30 mouse cellular contexts compared by ENCODE assay signal in genomic region chr5:81037091-81037490, GRCm38 (mm10). TPM values are rescaled to one million over a fixed set of nuclear protein-coding genes. Genes with fewer than 3 reads are reported as not detected.
DNase-seq lines count a peak whose midpoint lies in the region; ATAC-seq and TF ChIP-seq lines count a peak whose summit lies in the region.
"Had no signal": no experiment of that assay in that cellular context is flagged by ENCODE, and none has a peak within 500 bp of the region (broad histone marks: within the 10 kb centered on the region; RNA-seq: fewer than 3 reads in every experiment).

No protein-coding gene starts in this region.

- no peak overlapping the region for H3K27ac ChIP-seq in liver, adult 2 months (replicated peaks; ENCODE audit: insufficient read depth, low read depth, low read length)
- no peak overlapping the region for H3K27ac ChIP-seq in liver, embryonic 11.5 days (ENCODE audit: low read depth, low read length)
- H3K27ac ChIP-seq: embryonic facial prominence, embryonic 10.5 days; embryonic facial prominence, embryonic 13.5 days; forebrain, embryonic 12.5 days; heart, embryonic 15.5 days; hindbrain, embryonic 10.5 days; hindbrain, embryonic 14.5 days; hindbrain, postnatal 0 days had no signal

- H3K79me2 ChIP-seq in liver, adult 2 months (ENCODE audit: control insufficient read depth, insufficient read depth, low read length) = no peaks in the 10 kb centered on the region

- TF ChIP-seq POLR2A in liver, adult 2 months (IDR thresholded peaks at IDR 0.05; ENCODE audit: extremely low read depth, insufficient read depth, low read length) = no peak

- TF ChIP-seq CTCF in liver, adult 2 months (IDR thresholded peaks at IDR 0.05; ENCODE audit: low read depth, low read length) = no peak

- no peak overlapping the region for H3K4me2 ChIP-seq in liver, embryonic 11.5 days
- H3K4me2 ChIP-seq: embryonic facial prominence, embryonic 13.5 days; forebrain, embryonic 12.5 days; heart, embryonic 12.5 days; heart, embryonic 15.5 days; hindbrain, embryonic 14.5 days had no signal

- no peaks in the 10 kb centered on the region for H3K36me3 ChIP-seq in liver, adult 2 months (ENCODE audit: control insufficient read depth, insufficient read depth, low read length)
- no peaks in the 10 kb centered on the region for H3K36me3 ChIP-seq in liver, embryonic 11.5 days (ENCODE audit: control insufficient read depth, insufficient read depth, low read length)
- H3K36me3 ChIP-seq: embryonic facial prominence, embryonic 10.5 days; embryonic facial prominence, embryonic 13.5 days; forebrain, embryonic 12.5 days; heart, embryonic 12.5 days; heart, embryonic 15.5 days; hindbrain, embryonic 10.5 days had no signal

- H3K4me3 ChIP-seq in liver, adult 2 months (ENCODE audit: insufficient read depth, low read depth, low read length) = no peak overlapping the region
- no peak overlapping the region for H3K4me3 ChIP-seq in liver, embryonic 11.5 days (ENCODE audit: low read depth, low read length)
- H3K4me3 ChIP-seq: embryonic facial prominence, embryonic 10.5 days; embryonic facial prominence, embryonic 13.5 days; erythroblast, embryonic 14.5 days; forebrain, embryonic 12.5 days; heart, embryonic 12.5 days; heart, embryonic 15.5 days; hindbrain, embryonic 10.5 days had no signal

- H3K27me3 ChIP-seq in liver, adult 2 months (ENCODE audit: control insufficient read depth, insufficient read depth, low read length) = no peaks in the 10 kb centered on the region
- no peaks in the 10 kb centered on the region for H3K27me3 ChIP-seq in liver, embryonic 11.5 days (replicated peaks; ENCODE audit: control insufficient read depth, insufficient read depth, low read length)
- H3K27me3 ChIP-seq: embryonic facial prominence, embryonic 13.5 days; heart, embryonic 12.5 days; heart, embryonic 15.5 days had no signal

- H3K9me3 ChIP-seq in liver, embryonic 11.5 days (ENCODE audit: control insufficient read depth, low read length) = no peaks in the 10 kb centered on the region
- H3K9me3 ChIP-seq: embryonic facial prominence, embryonic 10.5 days; embryonic facial prominence, embryonic 13.5 days; forebrain, embryonic 12.5 days; heart, embryonic 12.5 days; heart, embryonic 15.5 days; hindbrain, embryonic 10.5 days had no signal

- no peaks in the 10 kb centered on the region for H3K4me1 ChIP-seq in liver, adult 2 months (ENCODE audit: control insufficient read depth, insufficient read depth, low read length)
- no peaks in the 10 kb centered on the region for H3K4me1 ChIP-seq in liver, embryonic 11.5 days (replicated peaks; ENCODE audit: control insufficient read depth, insufficient read depth, low read length)
- H3K4me1 ChIP-seq: heart, embryonic 15.5 days had no signal

- peak; percentile 17 for DNase-seq in liver, adult 2 months (ENCODE audit: extremely low read depth, low read depth, low spot score)
- DNase-seq in liver, embryonic 11.5 days (ENCODE audit: low spot score) = no peak
- peak; percentile 21 for DNase-seq in adipocyte (ENCODE audit: low spot score)
- no peak for DNase-seq in thymus, postnatal 25 days
- no peak for DNase-seq in retina, embryonic 14.5 days (ENCODE audit: low spot score)
- DNase-seq: adrenal gland, adult 8-10 months; adrenal gland, postnatal 25 days; cerebellum, adult 11-12 months; cerebellum, adult 8-10 months; cerebellum, postnatal 10 days; cerebellum, postnatal 36 days; embryo, embryonic 11 days; gastrocnemius, postnatal 14 days; heart, adult 18-20 months; heart, postnatal 10 days; heart, postnatal 36 days had no signal

- ATAC-seq in liver, embryonic 11.5 days (replicated peaks; ENCODE audit: low FRiP score) = no peak
- peak; percentile 70 for ATAC-seq in megakaryocyte progenitor cell, adult 5-6 weeks (replicated peaks; ENCODE audit: poor library complexity)
- ATAC-seq: CD4-positive, CD25-positive, alpha-beta regulatory T cell, adult 4 months; forebrain, embryonic 16.5 days; hindbrain, postnatal 0 days; inflammation-experienced regulatory T-cells, adult 6 months had no signal

- no peak overlapping the region for H3K9ac ChIP-seq in liver, adult 2 months (ENCODE audit: low read depth, low read length)
- H3K9ac ChIP-seq in liver, embryonic 11.5 days (ENCODE audit: low read depth, low read length) = no peak overlapping the region
- H3K9ac ChIP-seq: embryonic facial prominence, embryonic 13.5 days; forebrain, embryonic 12.5 days; heart, embryonic 12.5 days; heart, embryonic 15.5 days; hindbrain, embryonic 14.5 days had no signal

RNA-seq across cellular contexts. Expression of gene Adgrl3, which starts 17.2 kb away (rescaled TPM):
- 1.0 and 1.8 TPM in 2 replicates for total RNA-seq in liver, adult 2 months (2014; rRNA removed)
- polyA plus RNA-seq in liver, adult 2 months (2012; rRNA removed) = 0.16 and 0.33 TPM in 2 replicates
- 7.4 and 9.1 TPM in 2 replicates for polyA plus RNA-seq in liver, embryonic 11.5 days (2014; fragmentation: Nextera tagmentation; extraction: Ambion mirVana)
- not detected in 2 replicates for total RNA-seq in megakaryocyte progenitor cell, adult 5-6 weeks (2015)
- not detected in 2 replicates for total RNA-seq in megakaryocyte progenitor cell, adult 5-6 weeks (2017)
- total RNA-seq: MEL had no signal
- polyA plus RNA-seq: erythroblast, embryonic 14.5 days had no signal

Comparison
In these comparisons a context has a peak if more than half of its experiments do, and no peak if none do; other contexts are left out.
1. DNase-seq: peak in liver, adult 2 months (single experiment) and adipocyte (single experiment); none in liver, embryonic 11.5 days (single experiment), thymus, postnatal 25 days (single experiment) and retina, embryonic 14.5 days (single experiment).